Mouse (Mus musculus): ENCODE data around the gene Gipc3.

The Gipc3 gene

GRCm38 (mm10) chr10:81299585-81300351 lies 43.3 kb downstream of the Gipc3 start:
- no peak for DNase-seq (ENCODE audit: low spot score)

DNA sequence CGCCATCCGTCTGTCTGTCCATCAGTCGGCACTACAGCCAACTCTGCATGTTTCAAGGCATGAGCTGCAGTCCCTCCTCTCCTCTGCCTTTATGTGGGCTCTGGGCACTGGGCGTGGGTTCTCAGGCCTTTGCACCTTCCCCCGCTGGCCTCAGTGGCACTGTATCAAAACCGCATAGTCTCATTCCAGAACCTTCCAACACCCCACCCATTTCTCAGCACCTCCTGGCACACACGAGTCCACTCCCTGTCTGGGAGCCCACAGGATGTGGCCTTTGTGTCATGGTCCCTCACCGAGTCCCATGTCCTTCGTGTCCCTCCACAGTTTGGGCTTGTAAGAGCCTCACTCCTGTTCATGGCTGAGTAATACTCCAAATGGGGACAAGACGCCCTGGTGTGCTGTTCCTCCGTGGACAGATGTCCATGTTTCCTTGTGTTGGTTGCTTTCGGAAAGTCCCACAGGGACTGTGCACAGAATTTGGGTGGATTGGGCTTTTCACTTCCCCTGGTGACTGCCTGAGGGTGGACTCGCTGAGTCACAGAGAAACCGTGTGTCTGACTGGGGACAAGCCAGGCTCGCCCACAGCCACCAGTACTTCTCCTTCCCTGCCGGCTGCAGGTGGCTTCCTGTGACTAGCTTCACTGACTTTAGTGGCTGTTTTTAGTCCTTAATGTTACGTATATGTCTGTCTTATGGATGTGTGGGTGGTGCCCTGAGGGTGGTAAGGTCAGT lies 44.5 kb downstream of the Gipc3 start:
- DNase-seq (ENCODE audit: low spot score), result no peak

- DNase-seq (ENCODE audit: low spot score), result no peak
Measured at GRCm38 (mm10) chr10:81297845-81298244, 45.2 kb downstream of the Gipc3 start.

DNA sequence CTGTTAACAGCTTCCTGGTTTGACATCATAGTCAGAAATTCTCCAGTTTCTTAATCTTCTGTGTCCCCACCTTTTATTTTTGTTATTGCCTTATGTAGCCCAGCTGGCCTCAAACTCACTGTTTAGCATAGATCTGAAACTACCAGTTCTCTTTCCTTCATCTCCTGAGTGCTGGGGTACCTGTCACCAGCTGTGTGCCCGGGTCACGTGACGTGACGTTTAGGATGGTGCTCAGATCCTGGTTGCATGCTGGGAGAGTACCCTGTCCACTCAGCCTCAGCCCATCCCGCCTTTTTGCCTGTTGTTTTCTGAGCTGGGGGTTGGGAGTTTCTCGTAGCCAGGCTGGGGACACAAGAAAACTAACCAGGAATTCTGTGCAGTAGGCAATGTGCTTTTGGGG lies 45.8 kb downstream of the Gipc3 start:
- DNase-seq (ENCODE audit: low spot score), result no peak

GRCm38 (mm10) chr10:81295185-81295584 lies 47.9 kb downstream of the Gipc3 start:
- no peak for DNase-seq (ENCODE audit: low spot score)

GRCm38 (mm10) chr10:81294442-81294841 lies 48.6 kb downstream of the Gipc3 start:
- no peak for DNase-seq (ENCODE audit: low spot score)

- no peak for DNase-seq (ENCODE audit: low spot score)
Measured at GRCm38 (mm10) chr10:81293334-81294030, 49.6 kb downstream of the Gipc3 start.

- DNase-seq (ENCODE audit: low spot score), result peak; percentile 100
Measured at GRCm38 (mm10) chr10:81292554-81293333, 50.3 kb downstream of the Gipc3 start, which contains the start of gene Pip5k1c. Pip5k1c (plus strand) TSS chr10:81292963.

- no peak for DNase-seq (ENCODE audit: low spot score)
Measured at GRCm38 (mm10) chr10:81291511-81292104, 51.5 kb downstream of the Gipc3 start, which contains the start of gene Tjp3. Tjp3 (minus strand) TSS chr10:81291581.

- no peak for DNase-seq (ENCODE audit: low spot score)
Measured at GRCm38 (mm10) chr10:81290698-81291460, 52.2 kb downstream of the Gipc3 start.

DNA sequence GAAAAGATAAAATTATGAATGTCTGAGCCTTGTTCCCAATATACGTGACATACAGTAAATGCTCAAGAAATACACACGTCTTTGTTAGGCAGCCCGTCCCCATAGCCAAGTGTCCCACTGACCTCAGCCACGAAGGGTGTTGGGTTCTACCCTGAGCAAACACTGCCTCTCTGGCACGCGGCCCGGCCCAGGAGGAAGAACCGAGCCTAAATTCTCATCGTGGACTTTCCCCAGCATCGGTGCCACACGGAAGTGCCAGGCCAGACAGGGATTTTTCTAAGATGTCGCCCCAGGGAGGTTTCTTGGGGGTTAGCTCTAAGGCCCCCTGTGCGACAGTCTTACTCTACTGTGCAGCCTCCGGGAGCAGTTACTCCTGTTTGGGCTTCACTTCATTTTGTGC lies 53.3 kb downstream of the Gipc3 start:
- DNase-seq (ENCODE audit: low spot score), result no peak

DNA sequence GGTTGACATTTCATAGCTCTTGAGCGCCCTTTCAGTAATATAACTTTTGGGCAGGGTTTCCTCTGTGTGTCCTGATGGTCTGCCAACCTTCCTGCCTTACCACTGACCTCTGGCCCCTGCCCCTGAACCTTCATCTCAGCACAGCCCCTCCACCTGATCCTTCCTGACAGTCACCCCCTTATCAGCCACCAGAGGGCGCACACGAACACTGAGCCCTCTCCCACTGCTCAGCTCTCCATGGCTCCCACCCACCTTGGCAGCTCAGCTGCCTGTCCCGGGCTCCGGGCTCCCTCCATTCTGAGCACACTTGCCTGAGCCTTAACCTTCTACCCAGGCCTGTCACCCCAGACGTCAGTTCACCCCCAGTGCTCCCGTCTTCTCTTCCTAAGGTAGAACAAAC lies 53.8 kb downstream of the Gipc3 start:
- DNase-seq (ENCODE audit: low spot score), result peak; percentile 54

DNA sequence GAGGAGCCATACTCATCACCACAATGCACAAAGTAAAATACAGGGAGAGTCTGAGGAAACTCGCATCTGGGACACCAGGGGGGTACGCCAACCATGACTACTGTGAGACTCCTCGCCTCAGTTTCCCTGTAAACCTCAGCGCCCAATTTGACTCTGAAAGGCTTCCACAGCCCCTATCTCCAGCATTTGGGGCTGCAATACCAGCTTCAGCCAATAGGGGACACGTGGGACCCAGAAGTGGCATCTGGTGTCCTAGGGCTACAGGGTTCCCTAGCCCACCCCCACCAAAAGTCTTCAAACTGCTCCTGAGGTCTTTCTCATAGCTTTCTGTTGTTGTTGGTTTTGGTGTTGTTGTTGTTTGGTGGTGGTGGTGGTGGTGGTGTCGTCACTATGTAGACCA lies 54.5 kb downstream of the Gipc3 start:
- DNase-seq (ENCODE audit: low spot score), result no peak

DNA sequence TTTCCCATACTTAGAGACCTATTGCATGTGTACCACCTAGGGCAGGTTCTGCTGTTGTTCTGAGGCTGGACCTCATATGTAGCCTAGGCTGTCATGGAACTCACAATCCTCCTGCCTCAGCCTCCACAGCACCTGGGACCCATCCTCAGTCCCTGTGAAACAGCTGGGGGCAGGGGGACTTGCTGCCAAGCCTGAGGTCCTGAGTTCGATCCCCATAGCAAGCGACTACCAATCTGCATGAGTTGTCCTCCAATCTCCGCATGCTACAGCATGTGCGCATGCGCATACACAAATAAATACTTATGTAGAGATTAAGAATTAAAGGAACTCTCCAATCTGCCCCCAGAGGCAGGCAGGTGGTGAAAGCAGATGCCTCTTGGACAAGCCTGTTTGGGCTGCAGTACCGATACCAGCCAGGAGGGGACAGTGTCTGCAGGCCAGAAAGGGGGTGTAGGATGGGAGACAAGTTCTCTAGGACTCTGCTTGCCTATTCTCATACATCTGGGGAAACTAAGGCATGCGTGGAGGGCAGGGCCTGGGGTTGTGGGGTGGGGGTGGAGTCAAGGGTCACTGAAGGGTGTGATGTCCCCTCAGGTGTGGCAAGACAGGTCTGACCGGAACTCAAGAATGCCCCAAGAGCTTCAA lies 55.4 kb downstream of the Gipc3 start:
- DNase-seq (ENCODE audit: low spot score), result peak; percentile 68

DNA sequence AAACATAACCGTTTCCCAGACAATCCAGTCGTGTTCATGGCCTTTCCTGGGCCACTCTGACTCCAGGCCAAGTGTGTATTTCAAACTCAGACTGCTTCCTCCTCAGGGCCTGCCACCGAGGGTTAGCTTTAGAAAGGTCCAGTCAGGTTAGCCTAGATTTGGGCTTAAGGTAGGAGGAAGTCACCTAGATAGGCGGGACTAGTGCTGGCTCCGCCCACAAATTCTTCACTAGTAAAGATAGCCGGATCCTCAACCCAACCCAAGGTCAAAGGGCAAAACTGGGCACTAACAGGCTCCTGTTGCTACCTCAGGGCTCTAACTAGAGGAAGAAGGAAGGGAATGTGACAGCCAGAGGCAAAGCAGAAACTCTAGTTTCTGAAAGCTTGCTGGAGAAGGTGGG lies 56.5 kb downstream of the Gipc3 start:
- DNase-seq (ENCODE audit: low spot score), result no peak

GRCm38 (mm10) chr10:81285694-81286450 lies 57.2 kb downstream of the Gipc3 start:
- DNase-seq (ENCODE audit: low spot score), result peak; percentile 88

Data from testis, postnatal 14 days (tissue).